Mouse (Mus musculus) embryonic facial prominence, embryonic 15.5 days (tissue): ENCODE measurements around the gene Gk2. TPM values are rescaled to one million over a fixed set of nuclear protein-coding genes. Genes with fewer than 3 reads are reported as not detected.

Experiments used
- ATAC-seq: fragments of 200-750 bp; cut with Nextera tagmentation; 2 replicates; pipeline ENCODE4 v1.8.0; 2017; ENCODE audit warnings: low read depth, moderate TSS enrichment; ENCODE audit not compliant: insufficient number of reproducible peaks, low FRiP score, low TSS enrichment
- H3K27ac ChIP-seq: fragments of 300-500 bp; sonication (generic); replicated peaks from 2 replicates; pipeline ENCODE4 v1.5.1; 2015; ENCODE audit warnings: mild to moderate bottlenecking, inconsistent platforms
- H3K27me3 ChIP-seq: fragments of 300-500 bp; sonication (generic); 2 replicates; pipeline ENCODE4 v1.6.1; 2015; ENCODE audit warnings: inconsistent platforms
- H3K36me3 ChIP-seq: fragments of 300-500 bp; sonication (generic); 2 replicates; pipeline ENCODE4 v1.6.1; 2015; ENCODE audit warnings: mild to moderate bottlenecking, inconsistent platforms
- H3K4me1 ChIP-seq: fragments of 300-500 bp; sonication (generic); 2 replicates; pipeline ENCODE4 v1.6.1; 2015; ENCODE audit warnings: inconsistent platforms
- H3K4me2 ChIP-seq: fragments of 300-500 bp; sonication (generic); replicated peaks from 2 replicates; pipeline ENCODE4 v1.6.1; 2015; ENCODE audit warnings: mild to moderate bottlenecking, inconsistent platforms
- H3K4me3 ChIP-seq: fragments of 300-500 bp; sonication (generic); replicated peaks from 2 replicates; pipeline ENCODE4 v1.5.1; 2015; ENCODE audit warnings: mild to moderate bottlenecking, inconsistent platforms
- H3K9ac ChIP-seq: fragments of 300-500 bp; sonication (generic); 2 replicates; pipeline ENCODE4 v1.6.1; 2015; ENCODE audit warnings: inconsistent platforms
- H3K9me3 ChIP-seq: fragments of 300-500 bp; sonication (generic); replicated peaks from 2 replicates; pipeline ENCODE4 v1.6.1; 2016; ENCODE audit warnings: inconsistent platforms
- WGBS: fragments of 180-500 bp; shearing (Covaris S2); methylation state at CpG from one replicate; pipeline ENCODE4 v1.1.7; 2015; 5-methylcytosine and 5-hydroxymethylcytosine counted together
- polyA plus RNA-seq: library from polyadenylated mRNA; unstranded; fragments of >200 nt; fragmentation: Nextera tagmentation; extraction: Ambion mirVana; gene quantifications from 2 replicates; pipeline ENCODE4 v1.2.1, GENCODE M21; 2015

The Gk2 gene
- polyA plus RNA-seq, 1 experiment from 2014 or later: not detected

DNA sequence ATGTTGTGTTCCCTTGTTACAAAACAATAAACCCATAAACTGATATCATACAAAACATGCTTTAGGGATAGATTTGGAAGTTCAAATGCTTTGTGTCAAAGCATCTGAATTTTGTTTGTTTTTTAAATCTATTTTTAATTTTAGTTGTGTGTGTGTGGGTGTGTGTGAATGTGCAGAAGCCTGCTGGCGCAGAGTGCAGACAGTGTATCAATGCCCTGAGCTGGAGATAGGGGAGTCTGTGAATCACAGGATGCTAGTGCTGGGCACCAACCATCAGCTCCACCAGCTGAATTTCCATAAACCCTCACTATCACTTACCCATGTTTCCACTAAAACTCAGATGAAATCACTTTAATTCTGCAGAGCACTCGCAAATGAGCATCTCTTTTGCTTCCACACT, 24.3 kb downstream of the Gk2 start:
- Histone ChIP-seq H3K27ac (no peak overlapping the region), H3K4me2 (no peak overlapping the region), H3K9me3 (no peaks in the 10 kb centered on the region), H3K36me3 (no peaks in the 10 kb centered on the region), H3K9ac (no peak overlapping the region), H3K4me3 (no peak overlapping the region), H3K4me1 (no peaks in the 10 kb centered on the region), H3K27me3 (no peaks in the 10 kb centered on the region)
- WGBS: 86% methylated on average over 2 of the region's 2 CpGs
- no peak for ATAC-seq

DNA sequence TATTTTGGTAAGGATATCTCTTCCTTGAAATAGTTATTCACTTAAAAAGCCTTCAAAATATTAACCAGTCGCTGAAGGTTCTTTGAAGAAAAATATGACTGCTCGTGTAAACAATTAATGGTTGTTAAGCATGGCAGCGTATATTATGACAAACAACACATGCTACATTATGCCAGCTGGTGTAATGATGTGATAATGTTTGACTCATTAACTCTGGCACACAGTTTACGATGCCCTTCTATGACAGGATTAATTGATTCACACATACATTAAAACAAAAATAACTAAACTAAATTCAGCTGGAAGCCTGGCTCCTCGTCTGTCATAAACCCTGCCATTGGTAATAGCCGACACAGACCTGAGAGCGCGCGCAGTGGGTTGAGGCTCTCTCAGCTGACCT, 26.8 kb downstream of the Gk2 start:
- ATAC-seq: no peak
- H3K4me3 ChIP-seq: no peak overlapping the region
- no peaks in the 10 kb centered on the region for H3K36me3 ChIP-seq
- 81% methylated on average over 9 of the region's 9 CpGs for WGBS
- H3K4me1 ChIP-seq: no peaks in the 10 kb centered on the region
- H3K4me2 ChIP-seq: no peak overlapping the region
- no peaks in the 10 kb centered on the region for H3K9me3 ChIP-seq
- no peaks in the 10 kb centered on the region for H3K27me3 ChIP-seq
- no peak overlapping the region for H3K9ac ChIP-seq
- H3K27ac ChIP-seq: no peak overlapping the region

DNA sequence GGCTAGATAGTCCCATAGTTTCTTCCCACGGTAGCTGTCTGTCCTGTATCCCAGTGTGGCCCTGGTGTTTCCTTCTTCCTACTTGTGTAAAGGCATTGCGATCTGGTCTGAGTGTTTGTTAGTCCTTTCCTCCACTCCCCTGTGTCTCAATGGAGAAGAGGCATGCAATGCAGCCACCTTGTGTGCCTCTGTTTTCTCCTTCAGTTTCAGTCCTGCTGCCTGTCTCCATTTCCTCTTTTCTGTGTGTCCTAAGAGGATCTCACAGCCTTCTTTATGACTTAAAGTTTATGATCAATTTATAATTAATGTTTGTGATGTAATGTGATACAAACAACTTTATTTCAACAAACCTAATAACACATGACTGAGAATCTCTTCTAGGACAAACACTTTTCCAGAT, 35.2 kb downstream of the Gk2 start:
- Histone ChIP-seq H3K9ac (no peak overlapping the region), H3K4me1 (no peaks in the 10 kb centered on the region), H3K27me3 (no peaks in the 10 kb centered on the region), H3K27ac (no peak overlapping the region), H3K36me3 (no peaks in the 10 kb centered on the region), H3K4me2 (no peak overlapping the region), H3K4me3 (no peak overlapping the region), H3K9me3 (no peaks in the 10 kb centered on the region)
- no peak for ATAC-seq
- 93% methylated on average over 2 of the region's 2 CpGs for WGBS

DNA sequence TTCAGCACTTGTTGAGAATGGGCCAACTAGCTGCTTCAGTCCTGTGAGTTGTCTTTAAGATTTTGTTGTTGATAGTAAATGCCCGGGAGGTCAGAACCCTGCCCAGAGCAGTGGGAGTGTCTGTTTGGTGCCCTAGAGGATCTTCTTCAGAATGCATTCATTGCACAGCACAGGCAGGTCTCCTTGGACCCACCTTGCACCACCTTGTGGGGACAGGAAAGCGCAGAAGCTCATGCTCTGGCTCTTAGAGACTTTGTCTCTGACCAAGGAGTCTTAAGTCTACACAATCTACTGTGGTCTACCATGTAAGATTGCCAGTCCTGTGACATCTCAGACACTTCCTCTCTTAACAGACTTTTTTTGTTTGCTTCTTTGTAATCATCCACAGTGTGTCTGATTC, 39.6 kb downstream of the Gk2 start:
- 76% methylated on average over 2 of the region's 2 CpGs for WGBS

DNA sequence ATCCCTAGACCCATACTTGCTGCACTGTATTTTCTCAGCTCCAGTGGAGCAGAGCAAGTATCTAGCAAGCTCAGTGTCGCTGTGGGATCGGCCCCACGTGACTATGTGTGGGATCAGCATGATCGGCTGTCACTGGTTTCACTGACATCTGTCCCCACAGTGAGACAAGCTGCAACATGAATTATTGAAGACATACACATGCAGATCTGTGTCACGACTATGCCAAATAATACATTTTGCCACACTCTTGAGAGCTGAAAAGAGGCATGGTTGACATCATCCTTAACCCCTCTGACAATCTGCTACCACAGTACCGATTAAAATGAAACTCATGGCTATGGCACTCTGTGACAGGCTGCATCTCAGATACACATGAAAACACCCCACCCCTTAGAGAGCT, 41.0 kb downstream of the Gk2 start:
- H3K4me1 ChIP-seq: no peaks in the 10 kb centered on the region
- H3K36me3 ChIP-seq: no peaks in the 10 kb centered on the region
- WGBS: 60% methylated on average over 6 of the region's 6 CpGs
- H3K4me2 ChIP-seq: no peak overlapping the region
- no peak overlapping the region for H3K4me3 ChIP-seq
- H3K9me3 ChIP-seq: no peaks in the 10 kb centered on the region
- ATAC-seq: no peak
- H3K27ac ChIP-seq: no peak overlapping the region
- no peak overlapping the region for H3K9ac ChIP-seq
- no peaks in the 10 kb centered on the region for H3K27me3 ChIP-seq

More for the DNA sequence above, 39.6 kb downstream of the Gk2 start:
- Histone ChIP-seq H3K27ac (no peak overlapping the region), H3K27me3 (no peaks in the 10 kb centered on the region), H3K4me3 (no peak overlapping the region), H3K9me3 (no peaks in the 10 kb centered on the region), H3K4me1 (no peaks in the 10 kb centered on the region), H3K4me2 (no peak overlapping the region), H3K36me3 (no peaks in the 10 kb centered on the region), H3K9ac (no peak overlapping the region)
- ATAC-seq: no peak

DNA sequence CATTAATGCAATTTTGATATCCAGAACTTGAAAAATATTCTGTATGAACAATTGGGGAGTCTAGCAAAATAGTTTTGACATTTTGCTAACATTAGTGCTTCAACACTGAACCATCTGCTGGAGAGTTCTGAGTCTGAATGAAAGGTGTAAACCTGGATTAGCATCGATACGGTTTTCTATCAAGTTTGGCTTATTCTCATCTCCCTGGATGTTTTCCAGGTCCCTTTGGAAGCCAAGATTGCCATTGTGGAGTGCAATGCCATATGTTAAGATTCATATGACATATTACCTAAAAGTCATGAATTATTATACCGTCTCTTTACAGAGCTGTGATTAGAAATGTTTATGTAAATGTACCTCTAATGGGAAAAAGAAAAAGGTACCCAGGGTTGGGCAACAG, 43.1 kb downstream of the Gk2 start:
- H3K36me3 ChIP-seq: no peaks in the 10 kb centered on the region
- H3K9me3 ChIP-seq: no peaks in the 10 kb centered on the region
- no peaks in the 10 kb centered on the region for H3K27me3 ChIP-seq
- WGBS: 75% methylated on average over 3 of the region's 3 CpGs
- no peak overlapping the region for H3K9ac ChIP-seq
- no peak for ATAC-seq
- H3K27ac ChIP-seq: no peak overlapping the region
- H3K4me3 ChIP-seq: no peak overlapping the region
- H3K4me2 ChIP-seq: no peak overlapping the region
- H3K4me1 ChIP-seq: no peaks in the 10 kb centered on the region

DNA sequence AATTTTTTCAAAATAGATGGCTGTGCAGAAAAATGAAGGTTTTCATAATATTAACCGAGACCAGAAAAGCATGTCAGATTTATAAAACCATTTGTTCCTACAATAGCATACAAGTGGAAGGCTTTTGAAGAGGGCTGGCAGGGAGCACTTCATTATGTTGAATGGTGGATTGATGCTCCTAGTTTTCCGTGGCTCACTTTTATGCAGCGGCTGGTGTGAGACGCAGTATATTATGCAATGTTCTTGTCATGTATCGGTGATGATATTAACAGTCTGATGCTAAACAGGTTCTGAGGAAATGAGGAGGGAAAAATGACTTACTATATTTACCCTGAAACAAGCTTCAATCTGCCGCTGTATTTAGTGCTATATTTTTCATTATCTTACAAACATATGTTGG, 46.6 kb downstream of the Gk2 start:
- Histone ChIP-seq H3K4me2 (no peak overlapping the region), H3K4me1 (no peaks in the 10 kb centered on the region), H3K36me3 (no peaks in the 10 kb centered on the region), H3K9me3 (no peaks in the 10 kb centered on the region), H3K27me3 (no peaks in the 10 kb centered on the region), H3K4me3 (no peak overlapping the region), H3K27ac (no peak overlapping the region), H3K9ac (no peak overlapping the region)
- 68% methylated on average over 6 of the region's 6 CpGs for WGBS
- ATAC-seq: no peak

DNA sequence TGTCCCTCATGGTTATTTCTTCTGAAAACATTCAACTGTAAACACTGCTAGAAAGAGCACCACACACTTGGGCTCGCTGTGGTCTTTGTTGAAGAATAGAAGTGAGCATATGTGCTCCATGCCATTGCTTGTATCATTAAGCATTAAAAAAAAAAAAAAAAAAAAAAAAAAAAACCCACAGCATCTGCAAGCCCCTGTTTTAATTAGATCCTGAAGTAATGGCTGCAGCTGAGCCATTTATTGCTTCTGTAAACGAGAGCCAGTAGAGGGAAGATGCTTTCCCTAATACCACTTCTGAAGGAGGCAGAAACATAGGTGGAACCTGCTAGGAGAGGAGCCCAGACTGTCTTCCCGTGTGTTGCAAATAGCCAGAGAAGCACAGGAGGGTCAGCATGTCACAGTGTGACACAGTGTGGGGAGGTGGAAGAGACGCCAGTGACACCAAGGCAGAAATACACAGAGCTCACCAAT, 47.6 kb downstream of the Gk2 start:
- H3K27ac ChIP-seq: no peak overlapping the region

More for the DNA sequence above, 47.6 kb downstream of the Gk2 start:
- Histone ChIP-seq H3K9me3 (no peaks in the 10 kb centered on the region), H3K36me3 (no peaks in the 10 kb centered on the region), H3K27me3 (no peaks in the 10 kb centered on the region), H3K9ac (no peak overlapping the region), H3K4me1 (no peaks in the 10 kb centered on the region), H3K4me2 (no peak overlapping the region), H3K4me3 (no peak overlapping the region)
- 60% methylated on average over 4 of the region's 4 CpGs for WGBS
- no peak for ATAC-seq

Other genes starting within 250 kb of the Gk2 start
- 0.04 TPM in 1 of 2 replicates, not detected in the other for gene Naa11, start 64.6 kb downstream of the Gk2 start, polyA plus RNA-seq